Mouse (Mus musculus) brain, embryonic 14.5 days (tissue): ENCODE results near the gene BC024063.

Experiments
- CTCF ChIP-seq: fragments of 200-500 bp; IDR thresholded peaks from 2 replicates; pipeline ENCODE4 v1.5.1; 2012; ENCODE audit warnings: inconsistent platforms, mild to moderate bottlenecking, moderate library complexity, borderline replicate concordance; ENCODE audit not compliant: insufficient read depth, insufficient read length; ENCODE audit errors: extremely low read depth
- POLR2A ChIP-seq: fragments of 200-500 bp; IDR thresholded peaks from 2 replicates; pipeline ENCODE4 v1.6.1; 2012; ENCODE audit warnings: mild to moderate bottlenecking, inconsistent platforms, borderline replicate concordance; ENCODE audit not compliant: poor library complexity, insufficient read depth, insufficient read length, severe bottlenecking; ENCODE audit errors: extremely low read depth

DNA sequence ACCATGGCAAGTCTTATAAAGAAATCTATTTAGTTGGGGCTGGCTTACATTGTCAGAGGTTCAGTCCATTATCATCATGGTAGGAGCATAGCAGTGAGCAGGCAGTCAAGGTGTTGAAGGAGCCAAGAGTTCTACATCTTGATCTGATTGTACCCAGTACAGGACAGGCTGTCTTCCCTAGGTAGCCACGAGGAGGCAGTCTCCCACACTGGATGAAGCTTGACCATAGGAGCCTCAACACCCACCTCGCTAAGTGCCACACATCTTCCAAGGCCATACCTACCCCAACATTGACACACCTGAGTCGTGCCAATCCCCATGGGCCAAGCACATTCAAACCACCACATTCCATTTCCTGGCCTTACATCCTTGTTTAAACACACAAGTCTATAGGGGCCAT, 36.5 kb upstream of the BC024063 start:
- TF ChIP-seq POLR2A: no peak
- TF ChIP-seq CTCF: no peak
